Mouse (Mus musculus): ENCODE data around the gene Tma7. TPM values are rescaled to one million over a fixed set of nuclear protein-coding genes. Genes with fewer than 3 reads are reported as not detected.

Tma7 gene
- 161 and 195 TPM in 2 replicates for polyA plus RNA-seq (2012; rRNA removed)

GRCm38 (mm10) chr9:109082124-109082800 lies at the start of gene Tma7, which contains the start of gene Ccdc51:
TSS of gene Tma7 (minus strand) at chr9:109082587.
TSS of gene Ccdc51 (plus strand) at chr9:109082493.
- TF ChIP-seq POLR2A (IDR thresholded peaks at IDR 0.05; ENCODE audit: borderline replicate concordance, extremely low read depth, insufficient read depth, insufficient read length, poor library complexity, severe bottlenecking) = peak; percentile 56; the same call in 1 of the 2 replicates
- TF ChIP-seq CTCF (IDR thresholded peaks at IDR 0.05; ENCODE audit: borderline replicate concordance, extremely low read depth, insufficient read depth, insufficient read length) = no peak
- peak; percentile 97 for DNase-seq (ENCODE audit: low read depth)

DNA sequence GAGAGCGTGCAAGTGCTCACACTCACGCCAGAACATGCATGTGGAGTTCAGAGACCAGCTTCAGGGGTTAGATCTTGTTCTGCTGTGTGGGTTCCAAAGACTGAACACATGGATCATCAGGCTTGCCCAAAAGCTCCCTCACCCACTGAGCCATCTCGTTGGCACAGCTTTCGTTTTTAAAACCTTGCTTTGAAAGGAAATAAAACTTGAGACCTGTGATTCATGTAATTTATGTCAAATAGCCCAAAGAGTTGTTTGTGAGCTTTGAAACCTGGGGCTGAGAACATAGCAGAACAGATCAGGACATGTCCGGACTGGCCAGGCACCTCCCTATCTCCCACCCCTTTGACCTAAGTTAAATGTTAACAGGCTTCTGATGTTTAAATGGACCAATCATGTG lies 47.7 kb upstream of the Tma7 start:
- no peak for DNase-seq (ENCODE audit: low read depth)
- TF ChIP-seq POLR2A (IDR thresholded peaks at IDR 0.05; ENCODE audit: borderline replicate concordance, extremely low read depth, insufficient read depth, insufficient read length, poor library complexity, severe bottlenecking) (no peak), CTCF (IDR thresholded peaks at IDR 0.05; ENCODE audit: borderline replicate concordance, extremely low read depth, insufficient read depth, insufficient read length) (no peak)

- TF ChIP-seq POLR2A (IDR thresholded peaks at IDR 0.05; ENCODE audit: borderline replicate concordance, extremely low read depth, insufficient read depth, insufficient read length, poor library complexity, severe bottlenecking) (no peak), CTCF (IDR thresholded peaks at IDR 0.05; ENCODE audit: borderline replicate concordance, extremely low read depth, insufficient read depth, insufficient read length) (peak; percentile 48; the same call in 1 of the 2 replicates)
- DNase-seq (ENCODE audit: low read depth) = peak; percentile 29
Measured at GRCm38 (mm10) chr9:109128211-109128610, 45.8 kb upstream of the Tma7 start.

- no peak for DNase-seq (ENCODE audit: low read depth)
- no peak for TF ChIP-seq POLR2A (IDR thresholded peaks at IDR 0.05; ENCODE audit: borderline replicate concordance, extremely low read depth, insufficient read depth, insufficient read length, poor library complexity, severe bottlenecking)
- TF ChIP-seq CTCF (IDR thresholded peaks at IDR 0.05; ENCODE audit: borderline replicate concordance, extremely low read depth, insufficient read depth, insufficient read length) = no peak
Measured at GRCm38 (mm10) chr9:109127076-109127475, 44.7 kb upstream of the Tma7 start.

GRCm38 (mm10) chr9:109125481-109125880 lies 43.1 kb upstream of the Tma7 start:
- DNase-seq (ENCODE audit: low read depth) = no peak
- TF ChIP-seq POLR2A (IDR thresholded peaks at IDR 0.05; ENCODE audit: borderline replicate concordance, extremely low read depth, insufficient read depth, insufficient read length, poor library complexity, severe bottlenecking) = no peak
- TF ChIP-seq CTCF (IDR thresholded peaks at IDR 0.05; ENCODE audit: borderline replicate concordance, extremely low read depth, insufficient read depth, insufficient read length) = no peak

GRCm38 (mm10) chr9:109125043-109125442 lies 42.7 kb upstream of the Tma7 start:
- TF ChIP-seq POLR2A (IDR thresholded peaks at IDR 0.05; ENCODE audit: borderline replicate concordance, extremely low read depth, insufficient read depth, insufficient read length, poor library complexity, severe bottlenecking) (no peak), CTCF (IDR thresholded peaks at IDR 0.05; ENCODE audit: borderline replicate concordance, extremely low read depth, insufficient read depth, insufficient read length) (no peak)
- no peak for DNase-seq (ENCODE audit: low read depth)

GRCm38 (mm10) chr9:109124164-109124563 lies 41.8 kb upstream of the Tma7 start:
- DNase-seq (ENCODE audit: low read depth) = no peak
- no peak for TF ChIP-seq CTCF (IDR thresholded peaks at IDR 0.05; ENCODE audit: borderline replicate concordance, extremely low read depth, insufficient read depth, insufficient read length)
- no peak for TF ChIP-seq POLR2A (IDR thresholded peaks at IDR 0.05; ENCODE audit: borderline replicate concordance, extremely low read depth, insufficient read depth, insufficient read length, poor library complexity, severe bottlenecking)

DNA sequence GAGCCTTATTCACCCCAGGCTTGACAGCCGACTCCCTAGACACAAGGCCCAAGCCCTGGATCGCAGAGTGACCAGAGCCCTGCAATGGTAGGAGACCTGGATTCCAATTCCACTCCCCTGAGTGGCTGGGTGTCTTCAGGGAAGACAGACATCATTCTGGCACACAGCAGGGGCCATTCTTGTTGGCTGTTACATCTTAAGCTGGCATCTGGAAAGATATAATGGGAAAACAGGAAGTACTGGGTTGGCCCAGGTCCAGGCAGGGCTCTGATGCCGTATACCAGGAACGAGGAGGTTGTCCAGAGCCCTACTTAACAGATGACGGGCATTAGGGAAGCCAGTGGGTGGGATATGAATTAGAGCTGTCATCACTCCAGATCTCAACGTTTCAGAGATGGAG lies 40.9 kb upstream of the Tma7 start:
- DNase-seq (ENCODE audit: low read depth) = peak; percentile 19
- TF ChIP-seq POLR2A (IDR thresholded peaks at IDR 0.05; ENCODE audit: borderline replicate concordance, extremely low read depth, insufficient read depth, insufficient read length, poor library complexity, severe bottlenecking) = no peak
- TF ChIP-seq CTCF (IDR thresholded peaks at IDR 0.05; ENCODE audit: borderline replicate concordance, extremely low read depth, insufficient read depth, insufficient read length) = no peak

GRCm38 (mm10) chr9:109122553-109123085 lies 40.2 kb upstream of the Tma7 start:
- DNase-seq (ENCODE audit: low read depth) = peak; percentile 83
- TF ChIP-seq POLR2A (IDR thresholded peaks at IDR 0.05; ENCODE audit: borderline replicate concordance, extremely low read depth, insufficient read depth, insufficient read length, poor library complexity, severe bottlenecking) (no peak), CTCF (IDR thresholded peaks at IDR 0.05; ENCODE audit: borderline replicate concordance, extremely low read depth, insufficient read depth, insufficient read length) (peak; percentile 32; the same call in 1 of the 2 replicates)

GRCm38 (mm10) chr9:109120956-109121355 lies 38.6 kb upstream of the Tma7 start:
- no peak for DNase-seq (ENCODE audit: low read depth)
- TF ChIP-seq POLR2A (IDR thresholded peaks at IDR 0.05; ENCODE audit: borderline replicate concordance, extremely low read depth, insufficient read depth, insufficient read length, poor library complexity, severe bottlenecking) = no peak
- no peak for TF ChIP-seq CTCF (IDR thresholded peaks at IDR 0.05; ENCODE audit: borderline replicate concordance, extremely low read depth, insufficient read depth, insufficient read length)

DNA sequence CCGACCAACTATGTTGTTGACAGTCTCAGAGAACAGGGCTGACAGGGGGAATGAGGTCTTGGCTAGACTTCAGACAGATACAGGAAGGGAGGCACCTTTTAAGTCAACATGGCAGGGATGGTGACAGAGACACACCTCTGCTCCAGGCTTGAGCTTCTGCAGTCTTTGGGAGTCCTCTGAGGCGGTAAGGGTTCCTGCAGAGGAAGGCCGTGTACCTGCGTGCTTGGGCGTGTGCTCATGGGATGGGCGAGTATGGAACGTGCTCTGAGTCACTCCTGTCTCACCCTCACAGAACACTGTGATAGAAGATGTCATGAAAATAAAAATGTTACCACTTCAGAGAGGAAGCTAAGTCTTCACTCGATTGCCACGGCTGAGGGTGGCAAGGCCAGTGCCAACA lies 37.2 kb upstream of the Tma7 start:
- no peak for DNase-seq (ENCODE audit: low read depth)
- TF ChIP-seq POLR2A (IDR thresholded peaks at IDR 0.05; ENCODE audit: borderline replicate concordance, extremely low read depth, insufficient read depth, insufficient read length, poor library complexity, severe bottlenecking) = no peak
- TF ChIP-seq CTCF (IDR thresholded peaks at IDR 0.05; ENCODE audit: borderline replicate concordance, extremely low read depth, insufficient read depth, insufficient read length) = no peak

- TF ChIP-seq CTCF (IDR thresholded peaks at IDR 0.05; ENCODE audit: borderline replicate concordance, extremely low read depth, insufficient read depth, insufficient read length) (no peak), POLR2A (IDR thresholded peaks at IDR 0.05; ENCODE audit: borderline replicate concordance, extremely low read depth, insufficient read depth, insufficient read length, poor library complexity, severe bottlenecking) (no peak)
- DNase-seq (ENCODE audit: low read depth) = no peak
Measured at GRCm38 (mm10) chr9:109118106-109118505, 35.7 kb upstream of the Tma7 start.
